Mouse (Mus musculus) kidney, postnatal 14 days (tissue): ENCODE data around the gene Slc34a3.

Experiments used
- DNase-seq: peaks from one replicate; pipeline ENCODE4 v3.0.0; 2022; ENCODE audit warnings: mixed read lengths

Gene Slc34a3

GRCm38 (mm10) chr2:25224766-25225752, 9.1 kb downstream of the Slc34a3 start:
- peak; percentile 99 for DNase-seq

GRCm38 (mm10) chr2:25224492-25224765, 9.7 kb downstream of the Slc34a3 start, which contains the start of gene Tubb4b:
Gene Tubb4b, minus strand, starts transcription at chr2:25224702.
- DNase-seq: no peak

DNA sequence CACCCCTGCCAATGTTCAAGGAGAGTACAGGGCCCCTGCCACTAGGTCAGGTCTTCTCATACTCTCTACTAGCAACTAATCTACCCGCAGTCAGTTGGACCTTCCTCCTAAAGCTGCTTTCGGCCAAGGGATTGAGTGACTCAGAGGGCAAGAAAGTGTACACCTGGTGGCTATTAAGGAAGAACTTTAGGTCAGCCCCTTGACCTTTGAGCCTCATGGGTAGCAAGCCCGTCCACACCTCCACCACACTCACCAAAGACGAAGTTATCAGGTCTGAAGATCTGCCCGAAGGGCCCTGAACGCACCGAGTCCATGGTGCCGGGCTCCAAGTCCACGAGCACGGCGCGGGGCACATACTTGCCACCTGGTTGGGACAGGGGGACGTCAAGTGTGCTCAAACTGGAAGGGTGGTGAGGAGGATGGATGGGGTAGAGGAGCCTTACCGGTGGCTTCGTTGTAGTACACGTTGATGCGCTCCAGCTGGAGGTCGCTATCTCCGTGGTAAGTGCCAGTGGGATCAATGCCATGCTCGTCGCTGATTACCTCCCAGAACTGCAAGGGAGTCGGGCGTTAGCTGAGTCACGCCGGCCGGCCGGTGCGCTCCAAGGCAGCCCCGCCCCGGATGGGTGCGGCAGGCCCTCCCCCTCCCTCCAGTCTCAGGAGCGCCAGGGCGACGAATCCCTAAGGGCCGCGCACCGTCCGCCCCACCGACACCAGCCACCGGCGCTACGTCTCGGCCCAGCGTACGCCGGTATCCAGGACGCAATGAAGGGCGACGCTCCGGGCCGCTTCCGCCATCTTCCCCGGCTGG, 10.3 kb downstream of the Slc34a3 start:
- DNase-seq: peak; percentile 86

DNA sequence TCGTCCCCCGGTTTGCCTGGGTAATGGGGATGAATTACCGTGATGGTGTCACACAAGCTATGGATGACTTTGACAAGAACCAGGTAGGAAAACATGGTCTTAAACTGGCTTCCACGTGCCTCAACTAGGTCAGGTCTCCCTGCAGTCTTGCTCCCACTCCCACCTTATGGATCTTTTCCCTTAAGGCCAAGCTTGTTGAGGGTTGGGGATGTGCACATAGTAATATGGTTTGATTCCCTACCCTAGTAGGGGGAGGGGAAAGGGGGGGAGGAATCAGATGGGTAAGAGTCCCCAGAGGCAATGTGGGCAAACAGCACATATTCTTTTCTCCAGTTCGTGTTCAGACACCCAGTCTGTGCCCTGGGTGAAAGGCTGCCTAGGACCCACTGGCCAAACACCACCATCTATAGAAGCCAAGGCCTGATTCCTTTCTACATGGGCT, 12.8 kb downstream of the Slc34a3 start:
- DNase-seq: no peak

DNA sequence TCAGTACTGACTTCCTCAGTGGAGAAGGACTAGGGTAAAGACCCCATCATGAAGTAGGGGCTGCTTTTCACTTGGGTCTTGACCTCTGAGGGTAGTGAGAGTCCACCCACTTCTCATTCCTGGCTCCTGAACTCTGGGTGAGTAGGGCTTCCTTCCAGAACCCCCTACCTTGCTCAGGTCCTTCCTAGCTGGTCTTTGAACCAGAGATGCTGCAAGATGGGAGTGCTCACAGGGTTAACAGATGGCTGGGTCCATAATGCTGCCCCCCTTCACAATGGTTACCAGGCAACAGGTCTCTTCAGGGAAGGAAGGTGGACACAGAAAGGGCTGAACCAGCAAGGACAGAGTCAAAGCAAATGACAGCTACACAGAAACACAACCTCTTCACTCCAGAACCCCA, 15.7 kb downstream of the Slc34a3 start, which contains the start of gene Fam166a:
Gene Fam166a (plus strand): TSS at position 301 of the 400 bp plus-strand sequence.
- no peak for DNase-seq

- no peak for DNase-seq
Observed at GRCm38 (mm10) chr2:25217666-25218065, 16.5 kb downstream of the Slc34a3 start.

- peak; percentile 69 for DNase-seq
Observed at GRCm38 (mm10) chr2:25214444-25214843, 19.7 kb downstream of the Slc34a3 start, which contains the start of gene Stpg3. Gene Stpg3, minus strand, starts transcription at chr2:25214637.

GRCm38 (mm10) chr2:25213266-25213865, 20.8 kb downstream of the Slc34a3 start:
- DNase-seq: no peak

GRCm38 (mm10) chr2:25211121-25211670, 23.0 kb downstream of the Slc34a3 start, which contains the start of gene Nelfb:
Gene Nelfb, minus strand, starts transcription at chr2:25211489.
- peak; percentile 94 for DNase-seq

DNA sequence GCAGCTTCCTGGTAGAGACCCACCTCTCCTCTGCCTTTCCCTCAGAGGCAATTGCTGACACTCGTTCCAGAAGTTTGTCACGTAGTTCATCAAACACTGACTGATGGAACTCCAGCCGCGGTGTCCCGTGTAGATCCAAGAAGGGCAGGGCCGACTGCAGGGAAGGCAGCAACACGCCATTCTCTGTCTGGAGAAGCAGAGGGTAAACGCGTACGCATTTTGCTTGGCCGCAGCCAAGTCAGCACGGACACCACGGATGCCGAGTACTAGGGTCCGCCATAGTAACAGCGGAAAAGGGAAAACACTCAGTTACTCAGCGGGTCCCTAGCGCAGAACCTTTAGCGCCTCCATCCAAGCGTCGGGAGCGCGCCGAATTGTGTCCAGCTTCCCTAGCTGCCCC, 23.5 kb downstream of the Slc34a3 start:
- DNase-seq: no peak

DNA sequence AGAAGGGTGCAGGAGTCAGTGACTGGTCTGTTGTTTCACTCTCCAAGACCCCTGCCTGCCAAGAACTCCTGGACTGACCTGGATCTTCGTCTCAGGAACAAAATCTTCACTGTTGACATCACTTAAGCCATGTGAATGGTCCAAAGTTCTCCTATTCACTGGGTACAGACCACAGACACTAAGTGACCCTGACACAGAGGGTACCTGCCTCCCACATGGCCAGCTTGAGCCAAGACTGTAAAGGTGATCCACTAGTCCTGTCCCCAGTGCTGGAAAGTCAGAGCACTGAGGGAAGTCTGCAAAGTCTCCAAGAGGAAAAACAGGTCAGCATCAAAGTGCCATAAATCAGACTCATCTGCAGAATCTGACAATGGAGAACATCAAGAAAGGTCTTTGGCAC, 26.6 kb downstream of the Slc34a3 start:
- DNase-seq: no peak

- DNase-seq: peak; percentile 46
Observed at GRCm38 (mm10) chr2:25203631-25204214, 30.4 kb downstream of the Slc34a3 start.

- no peak for DNase-seq
Observed at GRCm38 (mm10) chr2:25200631-25201030, 33.5 kb downstream of the Slc34a3 start.

GRCm38 (mm10) chr2:25197946-25198345, 36.2 kb downstream of the Slc34a3 start:
- DNase-seq: no peak

DNA sequence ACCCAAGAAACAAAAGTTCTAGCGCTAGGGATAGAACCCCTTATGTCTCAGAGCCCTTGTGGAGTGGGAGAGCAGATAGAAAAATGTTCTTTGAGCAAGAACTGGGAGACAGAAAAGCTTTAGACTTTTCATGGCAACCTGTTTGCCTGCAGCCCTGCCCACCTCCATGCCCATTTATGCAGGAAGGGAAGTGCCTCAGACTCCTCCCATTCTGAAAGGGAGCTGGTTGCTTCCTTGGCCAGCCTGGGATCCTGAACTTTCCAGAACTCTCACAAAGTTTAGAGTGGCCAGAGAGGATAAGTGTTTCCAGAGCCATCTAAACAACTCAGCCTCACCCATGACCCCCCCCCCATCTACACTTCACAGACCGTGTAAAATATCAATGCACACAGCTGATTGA, 37.0 kb downstream of the Slc34a3 start:
- peak; percentile 32 for DNase-seq

- peak; percentile 92 for DNase-seq
Observed at GRCm38 (mm10) chr2:25196172-25196954, 37.8 kb downstream of the Slc34a3 start, which contains the start of gene Tor4a. Gene Tor4a, minus strand, starts transcription at chr2:25196886.

- peak; percentile 84 for DNase-seq
Observed at GRCm38 (mm10) chr2:25195211-25196156, 38.7 kb downstream of the Slc34a3 start.

GRCm38 (mm10) chr2:25194486-25195171, 39.5 kb downstream of the Slc34a3 start:
- DNase-seq: peak; percentile 24

DNA sequence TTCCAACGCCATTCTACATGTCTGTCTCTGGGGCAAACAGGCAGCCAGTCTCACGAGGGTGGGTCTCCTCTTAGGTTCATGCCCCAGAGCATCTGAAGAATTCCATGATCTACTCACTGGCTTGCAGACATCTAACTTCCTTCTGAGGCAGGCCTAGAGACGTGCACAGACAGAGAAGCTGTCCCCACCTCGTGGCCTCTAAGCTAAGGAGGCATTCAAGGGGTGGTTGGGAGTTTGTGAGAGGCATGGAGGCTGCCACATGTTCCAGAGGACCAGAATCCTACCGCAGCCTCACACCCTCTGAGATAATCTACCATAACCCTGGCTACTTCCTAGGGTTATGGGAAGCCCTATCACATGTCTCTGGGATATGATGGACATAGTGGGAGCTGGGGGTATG, 40.2 kb downstream of the Slc34a3 start:
- no peak for DNase-seq
